Mouse (Mus musculus): ENCODE data around the gene Hbs1l. TPM values are rescaled to one million over a fixed set of nuclear protein-coding genes. Genes with fewer than 3 reads are reported as not detected.
"Not testable (repeated sequence)": the region's sequence is repeated elsewhere in the genome, so short reads cannot be mapped to it uniquely, and the experiment has no call there.

The Hbs1l gene
- total RNA-seq, 1 experiment from 2014 or later = 83.7 TPM

DNA sequence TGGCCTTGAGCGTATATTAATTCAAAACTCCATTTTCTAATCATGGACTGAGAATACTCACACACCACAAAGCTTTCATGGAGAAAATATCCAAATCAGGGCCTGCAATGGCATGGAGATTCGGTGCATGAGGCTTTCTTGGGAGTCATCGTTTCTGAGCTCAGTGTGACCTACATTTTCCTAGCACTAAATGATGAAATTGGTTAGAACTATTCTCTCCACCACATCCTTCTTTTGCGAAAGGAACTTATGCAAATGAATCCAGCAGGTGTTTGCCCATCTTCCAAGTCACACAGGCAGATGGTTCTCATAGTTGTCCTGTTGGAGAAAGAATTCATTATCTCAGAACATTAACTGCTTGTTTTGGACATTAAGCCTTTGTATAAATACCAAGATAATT lies 94.7 kb downstream of the Hbs1l start:
- no peak for ATAC-seq (ENCODE audit: extremely low read depth, insufficient number of reproducible peaks, low FRiP score, poor library complexity, severe bottlenecking)

DNA sequence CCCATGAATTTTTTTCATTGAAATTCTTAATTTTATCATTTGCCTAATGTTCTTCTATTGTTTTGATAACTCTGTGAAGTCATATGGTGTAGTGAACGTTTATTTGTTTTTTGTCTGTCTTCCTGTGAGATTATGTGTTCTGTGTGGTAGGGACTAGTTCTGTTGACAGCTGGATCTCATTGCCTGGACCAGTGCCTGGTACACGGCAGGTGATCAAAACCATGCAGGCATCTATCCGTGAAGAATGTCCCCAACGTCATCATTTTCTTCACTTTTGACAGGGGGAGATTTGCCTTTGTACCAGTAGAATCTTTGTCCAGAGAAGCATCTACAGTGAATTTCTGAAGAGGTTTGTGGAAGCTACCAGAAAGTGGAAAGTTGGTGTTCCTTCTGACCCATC lies 95.5 kb downstream of the Hbs1l start:
- ATAC-seq (ENCODE audit: extremely low read depth, insufficient number of reproducible peaks, low FRiP score, poor library complexity, severe bottlenecking) = no peak

DNA sequence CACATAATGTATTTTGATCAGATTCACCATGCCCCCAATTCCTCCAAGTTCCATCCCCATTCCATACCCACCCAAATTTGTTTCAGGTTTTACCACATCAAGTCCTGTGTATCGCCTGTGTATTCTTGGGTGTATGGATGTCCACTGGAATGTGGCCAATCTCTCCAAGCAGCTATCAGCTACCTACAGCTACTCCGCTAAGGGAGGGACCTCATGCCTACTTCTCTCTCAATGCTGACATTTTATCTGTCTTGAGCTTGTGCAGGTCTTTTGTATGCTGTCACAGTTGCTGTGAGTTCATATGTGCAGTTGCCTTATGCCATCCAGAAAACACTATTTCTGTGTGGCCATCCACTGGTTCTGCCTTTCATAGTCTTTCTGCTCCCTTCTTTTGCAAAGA lies 97.6 kb downstream of the Hbs1l start:
- no peak for ATAC-seq (ENCODE audit: extremely low read depth, insufficient number of reproducible peaks, low FRiP score, poor library complexity, severe bottlenecking)

DNA sequence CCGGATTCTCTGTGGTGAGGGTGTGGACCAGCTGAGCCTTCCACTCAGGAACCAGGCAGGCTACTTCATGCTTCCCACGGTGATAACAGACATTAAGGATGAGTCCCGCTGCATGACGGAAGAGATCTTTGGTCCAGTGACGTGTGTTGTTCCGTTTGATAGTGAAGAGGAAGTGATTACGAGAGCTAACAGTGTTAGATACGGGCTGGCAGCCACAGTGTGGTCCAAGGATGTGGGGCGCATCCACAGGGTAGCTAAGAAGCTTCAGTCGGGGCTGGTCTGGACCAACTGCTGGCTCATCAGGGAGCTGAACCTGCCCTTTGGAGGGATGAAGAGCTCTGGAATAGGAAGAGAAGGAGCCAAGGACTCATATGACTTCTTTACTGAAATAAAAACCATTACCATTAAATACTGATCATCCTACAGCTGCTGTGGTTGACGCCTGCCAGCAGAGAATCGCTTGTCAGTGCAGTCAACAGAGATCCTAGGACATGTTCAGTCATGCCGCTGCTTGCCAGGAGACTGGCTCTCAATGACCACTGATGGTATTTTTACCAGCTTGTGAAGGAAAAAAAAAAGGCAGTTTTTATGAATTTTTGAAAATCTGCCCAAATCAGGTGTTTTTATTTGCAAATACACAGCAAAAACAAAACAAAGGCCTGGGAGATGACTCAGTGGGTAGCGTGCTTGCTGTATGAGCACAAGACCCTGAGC lies 99.8 kb downstream of the Hbs1l start:
- no peak for ATAC-seq (ENCODE audit: extremely low read depth, insufficient number of reproducible peaks, low FRiP score, poor library complexity, severe bottlenecking)

DNA sequence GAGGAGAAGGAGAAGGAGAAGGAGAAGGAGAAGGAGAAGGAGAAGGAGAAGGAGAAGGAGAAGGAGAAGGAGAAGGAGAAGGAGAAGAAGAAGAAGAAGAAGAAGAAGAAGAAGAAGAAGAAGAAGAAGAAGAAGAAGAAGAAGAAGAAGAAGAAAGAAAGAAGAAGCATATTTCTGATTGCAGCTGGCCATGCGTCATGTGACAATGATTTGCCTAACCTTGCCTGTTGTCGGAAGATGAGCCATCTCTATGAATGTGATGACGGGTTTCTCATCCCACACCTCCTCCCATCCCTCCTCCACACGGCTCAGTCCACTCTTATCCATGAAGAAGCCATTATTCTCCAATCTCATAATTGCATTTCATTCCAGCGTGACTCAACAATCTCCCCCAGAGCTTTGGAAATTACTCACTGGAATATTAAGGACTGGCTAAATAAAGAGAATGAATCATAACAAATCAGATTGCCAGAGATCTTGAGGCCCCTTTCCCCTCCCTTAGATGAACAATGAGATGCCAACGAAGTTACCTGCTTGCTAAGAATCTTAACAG lies 103.2 kb downstream of the Hbs1l start:
- not testable (repeated sequence) for ATAC-seq (ENCODE audit: extremely low read depth, insufficient number of reproducible peaks, low FRiP score, poor library complexity, severe bottlenecking)

DNA sequence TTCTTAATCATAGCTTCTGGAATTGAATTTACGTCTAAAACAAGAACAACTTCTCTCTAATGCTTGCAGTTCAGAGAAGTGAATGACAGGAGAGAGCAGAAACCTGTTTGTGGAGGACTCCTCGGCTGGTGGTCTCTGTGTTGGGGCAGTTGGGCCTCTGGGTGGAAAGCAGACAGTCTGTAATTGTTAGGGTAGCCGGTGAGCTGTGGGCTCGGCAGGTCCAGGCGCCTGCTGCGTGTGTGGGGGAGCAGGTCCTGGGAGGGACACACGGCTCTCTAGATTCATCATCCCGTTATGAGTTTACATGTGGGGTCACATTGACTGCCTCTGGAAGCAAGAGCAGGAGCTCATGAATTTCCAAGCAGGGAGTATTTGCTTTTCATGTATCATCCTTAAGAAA lies 103.8 kb downstream of the Hbs1l start:
- no peak for ATAC-seq (ENCODE audit: extremely low read depth, insufficient number of reproducible peaks, low FRiP score, poor library complexity, severe bottlenecking)

DNA sequence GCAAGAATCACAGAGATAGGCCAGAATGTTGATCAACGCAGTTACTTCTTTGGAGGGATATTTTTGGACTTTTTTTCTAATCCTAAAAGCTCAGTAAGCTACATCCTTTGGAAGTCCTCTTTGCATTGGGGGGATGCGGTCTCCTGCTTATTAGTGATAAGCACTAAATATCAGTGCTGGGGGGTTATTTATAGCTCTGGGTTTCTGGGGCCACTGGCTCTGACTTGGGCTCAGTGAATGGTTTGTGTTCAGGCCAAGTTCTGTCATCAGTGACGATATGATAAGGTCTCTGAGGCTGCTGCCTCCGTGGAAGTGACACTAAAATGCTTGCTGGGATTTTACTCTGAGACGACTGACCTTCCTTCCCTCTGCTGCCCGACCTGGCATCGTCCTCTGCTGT lies 104.3 kb downstream of the Hbs1l start:
- no peak for ATAC-seq (ENCODE audit: extremely low read depth, insufficient number of reproducible peaks, low FRiP score, poor library complexity, severe bottlenecking)

DNA sequence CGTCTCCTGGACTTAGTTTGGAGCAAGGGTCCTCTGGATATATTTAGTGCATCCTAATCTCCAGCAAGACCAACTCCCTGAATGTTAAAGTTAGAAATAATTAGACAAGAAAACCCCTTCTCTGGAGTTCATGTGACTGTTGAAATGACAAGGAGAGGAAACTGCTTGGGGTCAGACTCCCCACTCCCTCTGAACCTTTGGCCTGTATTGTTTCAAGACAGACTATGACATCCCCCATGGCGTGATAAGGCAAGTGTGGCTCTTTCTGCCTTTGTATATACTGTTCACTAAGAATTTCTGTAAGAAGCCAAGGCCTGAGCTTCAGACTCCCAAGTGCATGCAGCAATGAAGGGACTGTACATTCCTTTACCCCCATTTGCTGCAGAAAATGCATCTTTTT lies 104.7 kb downstream of the Hbs1l start:
- no peak for ATAC-seq (ENCODE audit: extremely low read depth, insufficient number of reproducible peaks, low FRiP score, poor library complexity, severe bottlenecking)

DNA sequence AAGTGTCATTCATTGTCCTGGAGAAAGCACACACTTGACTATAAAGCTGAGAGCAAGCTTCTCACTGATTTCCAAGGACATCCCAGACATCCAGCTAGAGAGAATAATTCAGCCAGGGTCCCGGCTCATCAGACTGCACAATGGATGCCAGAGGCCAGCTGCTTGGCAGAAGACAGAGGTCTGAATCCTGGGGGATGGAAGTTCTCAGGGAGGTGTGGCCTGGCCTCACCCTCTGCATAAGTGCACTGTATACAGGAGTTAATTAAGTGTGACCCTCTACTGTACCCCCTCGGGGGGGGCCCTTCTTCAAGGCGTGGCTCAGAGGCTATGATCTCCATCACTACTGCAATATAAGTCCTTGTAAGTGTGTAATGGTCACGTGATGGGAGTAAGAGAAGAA lies 105.5 kb downstream of the Hbs1l start:
- no peak for ATAC-seq (ENCODE audit: extremely low read depth, insufficient number of reproducible peaks, low FRiP score, poor library complexity, severe bottlenecking)

DNA sequence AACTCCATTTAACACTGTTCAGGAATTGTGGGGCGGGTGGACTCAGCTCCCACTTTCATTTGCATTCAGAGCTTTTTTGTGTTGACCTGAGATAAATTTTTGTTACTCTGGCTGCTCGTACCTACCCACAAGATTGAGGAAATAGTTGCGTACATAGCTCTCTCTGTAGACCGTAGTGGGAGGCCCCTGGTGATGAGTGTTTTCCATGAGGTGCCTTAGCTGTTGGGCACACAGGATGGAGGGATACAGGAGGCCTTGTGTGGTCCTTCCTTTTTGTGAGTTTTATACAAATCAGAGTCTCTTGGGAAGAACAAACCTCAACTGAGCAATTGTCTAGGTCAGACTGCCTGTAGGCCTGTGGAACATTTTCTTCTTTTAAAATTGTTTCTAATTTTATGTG lies 109.0 kb downstream of the Hbs1l start:
- no peak for ATAC-seq (ENCODE audit: extremely low read depth, insufficient number of reproducible peaks, low FRiP score, poor library complexity, severe bottlenecking)

DNA sequence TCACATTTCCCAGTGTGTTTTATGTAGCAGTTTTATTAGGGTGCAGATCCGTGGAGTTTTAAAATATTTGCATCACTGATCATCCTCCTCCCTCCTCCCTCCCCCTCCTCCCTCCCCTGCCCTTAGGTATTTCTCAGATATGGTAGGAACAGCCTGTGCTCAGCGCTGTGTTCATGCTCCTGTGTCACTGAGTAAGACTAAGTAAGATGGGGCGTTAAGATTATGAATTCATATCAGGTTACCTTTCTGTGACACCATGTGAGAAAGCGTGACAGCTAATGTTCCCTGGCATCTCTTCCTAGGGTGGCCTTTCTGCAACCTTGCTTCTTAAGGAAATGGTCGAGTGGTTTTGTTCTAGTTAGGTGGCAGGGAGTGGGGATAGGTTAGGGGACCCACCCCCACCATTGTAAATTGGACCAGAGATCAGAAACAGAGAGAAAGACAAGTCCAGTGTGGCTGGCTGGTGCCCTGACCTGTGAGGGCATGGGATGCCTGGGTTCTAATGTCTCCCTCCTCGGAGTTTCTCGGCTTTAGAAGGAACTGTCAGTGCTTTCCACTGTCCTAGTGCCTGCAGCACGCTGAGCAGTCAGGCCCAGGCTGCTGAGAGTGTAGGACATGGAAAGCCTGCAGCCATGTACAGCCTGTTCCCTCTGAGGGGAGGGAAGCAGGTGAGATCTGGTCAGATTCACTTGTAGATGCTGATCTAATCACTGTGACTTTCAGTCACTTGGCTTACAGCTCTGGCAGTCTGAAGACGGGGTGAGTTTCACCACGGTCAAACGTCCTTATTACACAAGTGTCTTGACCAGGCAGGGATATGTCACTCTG lies 110.1 kb downstream of the Hbs1l start:
- no peak for ATAC-seq (ENCODE audit: extremely low read depth, insufficient number of reproducible peaks, low FRiP score, poor library complexity, severe bottlenecking)

DNA sequence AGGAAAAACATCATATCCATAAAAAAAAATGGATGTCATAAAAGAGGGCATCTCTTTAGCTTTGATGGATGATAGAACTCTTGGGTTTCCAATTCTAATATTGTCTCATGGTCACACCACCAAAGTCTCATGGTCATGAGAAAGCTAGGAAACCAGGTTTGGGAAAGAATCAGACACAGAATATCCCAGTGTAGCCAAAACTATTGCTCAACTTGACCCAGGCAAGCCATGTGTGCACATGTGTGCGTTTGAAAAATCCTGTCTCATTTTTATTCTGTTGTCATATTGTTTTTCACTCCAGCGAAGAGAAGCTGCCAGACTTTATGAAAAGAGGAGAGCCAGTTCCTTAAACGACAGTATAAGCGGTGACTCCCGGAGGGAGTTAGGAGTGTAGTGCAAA lies 114.9 kb downstream of the Hbs1l start:
- no peak for ATAC-seq (ENCODE audit: extremely low read depth, insufficient number of reproducible peaks, low FRiP score, poor library complexity, severe bottlenecking)

DNA sequence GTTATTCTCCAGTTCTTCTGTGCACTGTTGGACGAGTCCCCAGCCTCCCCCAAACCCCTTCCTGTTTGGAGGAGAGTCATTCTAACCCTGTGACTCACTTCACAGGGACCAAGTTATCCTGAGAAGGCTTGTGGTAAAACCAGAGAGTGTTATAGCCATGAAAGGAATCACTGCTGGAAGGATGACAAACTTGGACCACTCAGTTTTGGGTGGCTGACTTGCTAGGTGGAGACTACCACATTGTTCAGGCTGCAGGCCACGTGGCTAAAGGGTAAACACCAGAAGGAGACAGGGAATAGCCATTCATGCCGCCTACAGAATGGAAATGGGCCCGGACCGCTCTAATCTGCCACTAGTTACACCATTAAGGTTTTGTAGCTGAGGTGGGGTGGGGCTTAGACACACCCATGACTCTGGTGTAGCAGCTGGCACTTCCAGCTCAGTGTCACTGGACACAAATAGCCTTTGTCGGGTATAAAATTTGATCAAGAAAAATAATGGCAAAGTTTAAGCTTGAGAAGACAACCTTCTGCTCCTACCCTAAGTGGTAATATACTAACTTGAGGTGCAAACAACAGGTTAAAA lies 115.9 kb downstream of the Hbs1l start:
- no peak for ATAC-seq (ENCODE audit: extremely low read depth, insufficient number of reproducible peaks, low FRiP score, poor library complexity, severe bottlenecking)

DNA sequence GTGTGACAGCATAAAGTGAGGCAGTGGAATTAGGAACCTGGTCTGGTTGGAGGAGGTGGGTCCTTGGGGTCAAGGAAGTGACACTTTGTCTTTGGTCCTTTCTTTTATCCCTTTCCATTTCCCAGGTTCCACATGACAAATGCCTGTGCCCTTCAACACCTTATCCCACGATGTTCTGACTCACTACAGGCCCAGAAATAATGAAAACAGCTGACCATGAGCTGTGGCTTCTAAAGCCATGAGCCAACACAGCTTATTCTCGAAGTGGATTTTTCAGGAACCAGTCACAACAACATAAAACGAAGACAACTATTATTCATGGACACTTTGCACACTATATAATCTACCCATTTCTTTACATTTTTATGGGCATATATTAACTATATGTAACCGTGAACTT lies 119.3 kb downstream of the Hbs1l start:
- ATAC-seq (ENCODE audit: extremely low read depth, insufficient number of reproducible peaks, low FRiP score, poor library complexity, severe bottlenecking) = no peak

DNA sequence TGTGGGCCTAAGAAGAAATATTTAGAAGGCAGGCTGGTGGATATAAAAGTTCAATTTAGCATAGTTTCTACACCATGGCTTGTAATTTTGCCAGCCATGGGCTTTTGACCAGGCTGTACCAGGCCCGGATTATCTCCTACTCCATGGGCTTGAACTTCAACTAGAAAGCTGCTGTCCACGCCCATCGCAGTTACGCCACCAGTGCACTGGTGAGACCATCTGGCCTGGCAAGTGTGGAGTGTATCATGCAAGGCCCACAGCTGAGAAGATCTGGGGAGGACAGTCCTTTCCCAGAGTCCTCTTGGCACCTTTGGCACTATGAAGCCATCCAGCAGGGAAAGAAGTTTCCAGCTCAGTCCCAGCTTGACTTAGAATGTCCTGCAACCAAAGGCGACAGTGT lies 120.4 kb downstream of the Hbs1l start:
- no peak for ATAC-seq (ENCODE audit: extremely low read depth, insufficient number of reproducible peaks, low FRiP score, poor library complexity, severe bottlenecking)

Other genes starting within 250 kb of the Hbs1l start
- gene Myb, start 135.0 kb upstream of the Hbs1l start, total RNA-seq (2017) = 10.6 and 10.8 TPM in 2 replicates
- gene Aldh8a1, start 81.3 kb downstream of the Hbs1l start, total RNA-seq (2017) = 0.12 and 0.23 TPM in 2 replicates

All from neutrophil, adult 5-6 weeks (primary cell).